Mouse (Mus musculus) gastrocnemius, postnatal 10 days (tissue): ENCODE measurements around the gene St6galnac4. TPM values are rescaled to one million over a fixed set of nuclear protein-coding genes. Genes with fewer than 3 reads are reported as not detected.

Source experiments
- DNase-seq: peaks from one replicate; pipeline ENCODE4 v3.0.0; 2021; ENCODE audit warnings: mixed read lengths
- total RNA-seq, 2 experiments: library from RNA; stranded (reverse); gene quantifications; 2 replicates each; pipeline ENCODE4 v1.2.3; 2021

The St6galnac4 gene
- total RNA-seq, 2 experiments from 2014 or later = 31.7 to 42.6 TPM

- no peak for DNase-seq
Measured at GRCm38 (mm10) chr2:32627266-32628043, 40.6 kb downstream of the St6galnac4 start.

GRCm38 (mm10) chr2:32628044-32628550 lies 41.2 kb downstream of the St6galnac4 start:
- DNase-seq = no peak

- peak; percentile 79 for DNase-seq
Measured at GRCm38 (mm10) chr2:32628729-32629128, 41.8 kb downstream of the St6galnac4 start.

- DNase-seq = no peak
Measured at GRCm38 (mm10) chr2:32629276-32629976, 42.5 kb downstream of the St6galnac4 start.

- DNase-seq = no peak
Measured at GRCm38 (mm10) chr2:32630036-32630435, 43.1 kb downstream of the St6galnac4 start.

GRCm38 (mm10) chr2:32631046-32631445 lies 44.2 kb downstream of the St6galnac4 start:
- no peak for DNase-seq

- peak; percentile 77 for DNase-seq
Measured at GRCm38 (mm10) chr2:32631737-32632394, 45.0 kb downstream of the St6galnac4 start.

GRCm38 (mm10) chr2:32633660-32634059 lies 46.8 kb downstream of the St6galnac4 start:
- peak; percentile 52 for DNase-seq

- no peak for DNase-seq
Measured at GRCm38 (mm10) chr2:32634277-32635105, 47.6 kb downstream of the St6galnac4 start.

- DNase-seq = no peak
Measured at GRCm38 (mm10) chr2:32636617-32637016, 49.7 kb downstream of the St6galnac4 start.

GRCm38 (mm10) chr2:32637778-32638281 lies 50.9 kb downstream of the St6galnac4 start:
- DNase-seq = peak; percentile 47

- DNase-seq = no peak
Measured at GRCm38 (mm10) chr2:32639632-32640031, 52.7 kb downstream of the St6galnac4 start.

- no peak for DNase-seq
Measured at GRCm38 (mm10) chr2:32640550-32641051, 53.7 kb downstream of the St6galnac4 start.

- DNase-seq = no peak
Measured at GRCm38 (mm10) chr2:32641810-32642209, 54.9 kb downstream of the St6galnac4 start.

- peak; percentile 45 for DNase-seq
Measured at GRCm38 (mm10) chr2:32642813-32643212, 55.9 kb downstream of the St6galnac4 start.

GRCm38 (mm10) chr2:32644083-32644482 lies 57.2 kb downstream of the St6galnac4 start:
- DNase-seq = no peak

- DNase-seq = no peak
Measured at GRCm38 (mm10) chr2:32644799-32645475, 58.0 kb downstream of the St6galnac4 start.

- DNase-seq = no peak
Measured at GRCm38 (mm10) chr2:32645647-32646046, 58.8 kb downstream of the St6galnac4 start.

GRCm38 (mm10) chr2:32646379-32647056 lies 59.6 kb downstream of the St6galnac4 start, which contains the start of gene Eng:
Gene Eng (plus strand): TSS chr2:32646595.
- peak; percentile 72 for DNase-seq

- DNase-seq = no peak
Measured at GRCm38 (mm10) chr2:32647366-32647765, 60.5 kb downstream of the St6galnac4 start.
